Mouse (Mus musculus) heart, postnatal 0 days (tissue): Measurements from ENCODE around the gene Grik4.

Experiments
- CTCF ChIP-seq: IDR thresholded peaks from 2 replicates; pipeline ENCODE4 v1.5.1; 2016; ENCODE audit warnings: antibody characterized with exemption, control low read depth, low read depth
- EP300 ChIP-seq: IDR thresholded peaks from 2 replicates; pipeline ENCODE4 v1.6.1; 2016; ENCODE audit warnings: antibody characterized with exemption, low read depth

- TF ChIP-seq CTCF (no peak), EP300 (no peak)
Observed at GRCm38 (mm10) chr9:42758682-42759205, 185.5 kb downstream of the Grik4 start.
